Mouse (Mus musculus) heart, adult 2 months (tissue): ENCODE measurements around the gene Elovl5.

Source experiments
- CTCF ChIP-seq: fragments of 200-600 bp; IDR thresholded peaks from 2 replicates; pipeline ENCODE4 v1.8.1; 2022; ENCODE audit warnings: antibody characterized with exemption, mild to moderate bottlenecking, moderate library complexity
- EP300 ChIP-seq: fragments of 200-500 bp; IDR thresholded peaks from 2 replicates; pipeline ENCODE4 v1.6.1; 2011; ENCODE audit warnings: low read depth, low read length, control low read depth; ENCODE audit not compliant: insufficient read depth
- POLR2A ChIP-seq: fragments of 200-500 bp; IDR thresholded peaks from 2 replicates; pipeline ENCODE4 v1.6.1; 2011; ENCODE audit warnings: mild to moderate bottlenecking, low read depth, low read length, control low read depth; ENCODE audit not compliant: insufficient read depth

DNA sequence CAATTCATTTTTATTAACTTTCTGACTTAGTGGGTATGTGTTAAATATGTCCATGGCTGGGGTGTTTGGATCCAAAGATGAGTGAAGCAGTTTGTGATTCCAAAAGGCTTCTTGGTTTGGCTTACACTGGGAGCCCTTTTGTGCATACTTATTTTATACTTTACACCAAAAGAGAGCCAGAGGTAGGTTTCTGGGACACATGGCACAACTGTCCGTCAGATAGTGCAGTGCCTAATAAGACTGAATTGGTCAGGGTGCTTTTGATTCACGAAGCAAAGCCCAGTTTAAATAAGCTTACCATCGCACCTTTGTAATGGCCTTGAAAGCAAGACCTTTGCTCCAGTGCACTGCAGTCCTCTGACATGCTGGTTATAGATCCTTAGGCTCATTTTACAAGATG is 3.3 kb downstream of the Elovl5 start:
- TF ChIP-seq POLR2A, result no peak
- no peak for TF ChIP-seq CTCF
- no peak for TF ChIP-seq EP300
